Mouse (Mus musculus) forebrain, embryonic 13.5 days (tissue): Measurements from ENCODE around the gene Tapbp. TPM values are rescaled to one million over a fixed set of nuclear protein-coding genes. Genes with fewer than 3 reads are reported as not detected.

Experiments
- ATAC-seq: fragments of 200-750 bp; cut with Nextera tagmentation; 2 replicates; pipeline ENCODE4 v1.8.0; 2017
- H3K27ac ChIP-seq: fragments of 300-500 bp; sonication (generic); 2 replicates; pipeline ENCODE4 v1.5.1; 2015; ENCODE audit warnings: inconsistent platforms, mild to moderate bottlenecking, moderate library complexity
- H3K27me3 ChIP-seq: fragments of 300-500 bp; sonication (generic); 2 replicates; pipeline ENCODE4 v1.6.1; 2015; ENCODE audit warnings: mild to moderate bottlenecking, inconsistent platforms
- H3K36me3 ChIP-seq: fragments of 300-500 bp; sonication (generic); 2 replicates; pipeline ENCODE4 v1.6.1; 2015; ENCODE audit warnings: mild to moderate bottlenecking, inconsistent platforms; ENCODE audit not compliant: poor library complexity, severe bottlenecking
- H3K4me1 ChIP-seq: fragments of 300-500 bp; sonication (generic); 2 replicates; pipeline ENCODE4 v1.6.1; 2015; ENCODE audit warnings: inconsistent platforms
- H3K4me2 ChIP-seq: fragments of 300-500 bp; sonication (generic); 2 replicates; pipeline ENCODE4 v1.6.1; 2015; ENCODE audit warnings: inconsistent platforms, mild to moderate bottlenecking, moderate library complexity
- H3K4me3 ChIP-seq: fragments of 300-500 bp; sonication (generic); 2 replicates; pipeline ENCODE4 v1.5.1; 2015; ENCODE audit warnings: mild to moderate bottlenecking, inconsistent platforms
- H3K9ac ChIP-seq: fragments of 300-500 bp; sonication (generic); 2 replicates; pipeline ENCODE4 v1.6.1; 2015; ENCODE audit warnings: mild to moderate bottlenecking, inconsistent platforms
- H3K9me3 ChIP-seq: fragments of 300-500 bp; sonication (generic); replicated peaks from 2 replicates; pipeline ENCODE4 v1.6.1; 2016; ENCODE audit warnings: inconsistent platforms
- WGBS: fragments of 180-500 bp; shearing (Covaris S2); methylation state at CpG from one replicate; pipeline ENCODE4 v1.1.7; 2015; 5-methylcytosine and 5-hydroxymethylcytosine counted together
- polyA plus RNA-seq: library from polyadenylated mRNA; unstranded; fragments of >200 nt; fragmentation: Nextera tagmentation; extraction: Ambion mirVana; gene quantifications from 2 replicates; pipeline ENCODE4 v1.2.1, GENCODE M21; 2015

Gene Tapbp
- polyA plus RNA-seq, 1 experiment from 2014 or later: 12.3 TPM

DNA sequence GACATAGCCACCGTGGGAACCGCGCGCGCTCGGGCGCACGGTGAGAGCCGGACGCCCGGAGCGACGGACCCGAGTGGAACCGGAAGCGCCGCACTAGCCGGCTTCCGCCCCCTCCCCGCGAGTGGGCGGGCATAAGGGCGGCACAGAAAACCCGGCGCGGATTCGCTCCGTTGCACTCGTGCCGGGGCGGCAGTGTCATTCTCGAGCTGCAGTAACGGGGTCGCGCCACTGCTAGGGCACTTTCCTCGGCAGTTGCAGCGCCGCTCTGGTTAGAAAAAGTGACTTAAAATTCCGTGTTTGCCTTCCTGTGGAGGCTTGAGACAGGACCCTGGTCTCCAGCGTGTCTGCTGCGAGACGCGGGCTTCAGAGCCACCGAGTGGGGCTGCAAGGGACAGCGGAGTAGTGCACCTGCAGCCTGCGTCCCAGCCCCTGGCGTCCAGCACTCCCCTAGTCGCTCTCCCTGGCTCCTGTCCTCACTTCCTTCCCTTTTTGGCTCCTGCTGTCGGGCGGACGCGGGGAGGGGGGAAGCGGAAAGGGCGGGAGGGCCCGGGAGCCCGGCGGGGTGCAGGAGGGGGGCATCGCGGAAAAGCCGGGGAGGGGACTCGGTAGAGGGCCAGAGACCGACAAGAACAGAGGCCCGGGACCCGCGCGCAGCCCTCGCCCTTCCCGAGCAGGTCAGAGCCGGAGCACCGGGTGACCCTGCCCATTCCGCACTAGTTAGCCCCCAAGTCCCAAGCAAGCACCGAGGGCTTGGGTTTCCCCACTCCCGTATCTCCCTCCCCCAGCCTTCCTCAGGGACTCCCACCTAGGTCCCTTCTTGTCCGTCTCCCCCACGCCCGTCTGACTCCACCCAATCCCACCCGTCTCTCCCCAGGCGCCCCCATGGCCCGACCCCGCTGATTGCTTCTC is 13.9 kb downstream of the Tapbp start, which contains the start of gene Rgl2:
Gene Rgl2, plus strand, starts transcription at position 173 of the 909 bp plus-strand sequence.
- under 1% methylated on average over 73 of the region's 80 CpGs for WGBS

DNA sequence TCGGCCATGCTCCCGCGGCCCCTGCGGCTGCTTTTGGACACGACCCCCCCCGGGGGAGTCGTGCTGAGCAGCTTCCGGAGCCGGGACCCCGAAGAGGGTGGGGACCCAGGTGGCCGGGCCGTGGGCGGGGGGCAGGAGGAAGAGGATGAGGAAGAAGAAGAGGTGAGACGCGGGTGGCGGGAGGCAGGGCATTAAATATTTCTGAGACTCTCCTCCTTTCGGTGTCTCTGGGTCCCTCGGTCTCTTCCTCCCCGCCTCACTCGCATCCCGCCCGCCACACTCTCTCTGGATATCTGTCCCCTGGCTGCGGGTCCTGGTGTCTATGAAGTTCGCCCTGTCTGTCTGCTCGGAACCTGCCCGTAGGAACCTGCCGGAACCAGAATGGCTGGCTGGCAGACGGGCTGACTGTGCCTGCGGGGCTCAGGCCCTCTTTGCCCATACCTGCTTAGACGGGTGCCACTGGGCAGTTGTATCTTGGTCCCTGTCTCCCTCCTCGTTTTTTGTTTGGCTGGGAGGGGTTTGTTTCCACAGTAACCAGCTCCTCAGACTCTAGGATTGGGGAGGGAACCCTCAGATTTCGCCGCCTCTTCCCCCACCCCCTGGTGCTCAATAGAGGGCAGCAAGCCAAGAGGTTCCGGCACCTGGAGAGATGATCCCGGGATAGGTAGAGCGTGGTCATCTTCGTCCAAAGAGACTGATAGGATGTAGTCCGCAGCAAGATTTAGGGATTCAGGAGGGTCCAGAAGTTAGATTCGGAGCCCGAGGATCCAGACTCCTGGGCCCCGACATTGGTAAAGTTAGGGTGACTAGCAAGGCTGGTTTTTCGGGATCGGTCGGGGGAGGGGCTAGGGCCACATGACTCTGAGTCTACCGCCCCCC is 14.8 kb downstream of the Tapbp start:
- H3K36me3 ChIP-seq: peaks cover 49% of the 10 kb centered on the region

More for the DNA sequence above, 13.9 kb downstream of the Tapbp start, which contains the start of gene Rgl2:
- Histone ChIP-seq H3K4me2 (peak within 1 kb of the TSS; percentile 99), H3K4me1 (peaks cover 29% of the 10 kb centered on the region), H3K4me3 (peak within 1 kb of the TSS; percentile 87), H3K36me3 (peaks cover 40% of the 10 kb centered on the region), H3K27ac (peak within 1 kb of the TSS; percentile 95), H3K9ac (peak within 1 kb of the TSS; percentile 94), H3K9me3 (no peaks in the 10 kb centered on the region), H3K27me3 (0 out of 2 replicates have a peak, but pooled peaks cover 2% of the 10 kb centered on the region)
- ATAC-seq: peak; percentile 91

DNA sequence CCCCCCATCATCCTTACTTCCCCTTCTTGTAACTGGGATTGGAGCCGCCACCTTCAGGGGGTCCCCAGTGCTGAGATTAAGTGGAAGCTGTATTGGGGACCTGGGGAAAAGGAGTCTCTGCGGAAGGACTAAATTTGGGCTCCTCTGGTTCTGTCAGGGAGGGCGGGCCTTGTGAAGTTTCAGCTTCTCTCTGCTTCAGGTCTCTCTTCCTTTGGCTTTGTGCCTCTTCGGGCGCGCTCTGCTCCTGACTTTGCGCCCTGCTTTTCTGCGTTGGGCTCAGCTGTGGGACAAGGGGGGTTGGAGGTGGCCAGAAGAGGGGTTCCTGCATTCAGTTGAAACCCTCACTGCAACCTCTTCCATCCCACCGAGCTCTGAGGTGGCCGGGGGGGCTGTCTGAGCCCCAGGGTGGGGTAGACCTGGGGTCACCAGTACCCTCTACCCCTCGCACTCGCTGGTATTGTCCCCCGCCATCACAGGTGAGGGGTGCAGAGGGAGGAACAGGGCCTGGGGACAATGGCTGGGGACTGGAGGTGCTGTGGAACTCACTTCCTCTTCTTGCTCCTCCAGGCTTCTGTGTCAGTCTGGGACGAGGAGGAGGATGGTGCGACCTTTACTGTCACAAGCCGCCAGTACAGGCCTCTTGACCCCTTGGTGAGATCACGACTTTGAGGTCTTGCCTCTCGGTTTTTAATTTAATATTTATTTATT is 15.6 kb downstream of the Tapbp start:
- Histone ChIP-seq H3K36me3 (peaks cover 51% of the 10 kb centered on the region), H3K9ac (peak overlapping the region; percentile 94), H3K27ac (no peak overlapping the region), H3K4me1 (peaks cover 29% of the 10 kb centered on the region), H3K9me3 (no peaks in the 10 kb centered on the region), H3K4me2 (peak overlapping the region; percentile 99), H3K27me3 (0 out of 2 replicates have a peak, but pooled peaks cover 2% of the 10 kb centered on the region), H3K4me3 (peak overlapping the region; percentile 87)
- no peak for ATAC-seq
- 36% methylated on average over 15 of the region's 18 CpGs for WGBS

More for the DNA sequence above, 14.8 kb downstream of the Tapbp start:
- 0 out of 2 replicates have a peak, but pooled peaks cover 2% of the 10 kb centered on the region for H3K27me3 ChIP-seq
- under 1% methylated on average over 30 of the region's 45 CpGs for WGBS
- H3K9me3 ChIP-seq: no peaks in the 10 kb centered on the region
- peaks cover 29% of the 10 kb centered on the region for H3K4me1 ChIP-seq
- H3K4me2 ChIP-seq: peak overlapping the region; percentile 99
- no peak for ATAC-seq
- peak overlapping the region; percentile 95 for H3K27ac ChIP-seq
- H3K9ac ChIP-seq: peak overlapping the region; percentile 94
- H3K4me3 ChIP-seq: peak overlapping the region; percentile 87

DNA sequence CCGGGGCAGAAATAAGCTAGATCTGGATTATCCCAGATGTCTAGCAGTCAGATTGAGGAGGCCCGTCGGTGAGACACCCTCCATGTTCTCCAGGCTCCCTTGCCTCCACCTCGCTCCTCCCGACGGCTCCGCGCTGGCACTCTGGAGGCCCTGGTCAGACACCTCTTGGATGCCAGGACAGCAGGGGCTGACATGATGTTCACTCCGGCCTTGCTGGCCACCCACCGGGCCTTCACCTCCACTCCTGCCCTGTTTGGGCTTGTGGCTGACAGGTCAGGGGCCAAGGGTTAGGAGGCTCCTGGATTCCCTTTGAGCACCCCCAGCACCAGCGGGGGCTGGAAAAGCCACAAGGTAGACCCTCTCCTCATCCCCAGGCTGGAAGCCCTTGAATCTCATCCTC is 16.2 kb downstream of the Tapbp start:
- H3K9ac ChIP-seq: no peak overlapping the region
- peaks cover 29% of the 10 kb centered on the region for H3K4me1 ChIP-seq
- H3K4me2 ChIP-seq: no peak overlapping the region
- no peak for ATAC-seq
- H3K36me3 ChIP-seq: peaks cover 54% of the 10 kb centered on the region
- 91% methylated on average over 11 of the region's 11 CpGs for WGBS
- H3K9me3 ChIP-seq: no peaks in the 10 kb centered on the region
- no peak overlapping the region for H3K4me3 ChIP-seq
- no peak overlapping the region for H3K27ac ChIP-seq
- 0 out of 2 replicates have a peak, but pooled peaks cover 2% of the 10 kb centered on the region for H3K27me3 ChIP-seq

DNA sequence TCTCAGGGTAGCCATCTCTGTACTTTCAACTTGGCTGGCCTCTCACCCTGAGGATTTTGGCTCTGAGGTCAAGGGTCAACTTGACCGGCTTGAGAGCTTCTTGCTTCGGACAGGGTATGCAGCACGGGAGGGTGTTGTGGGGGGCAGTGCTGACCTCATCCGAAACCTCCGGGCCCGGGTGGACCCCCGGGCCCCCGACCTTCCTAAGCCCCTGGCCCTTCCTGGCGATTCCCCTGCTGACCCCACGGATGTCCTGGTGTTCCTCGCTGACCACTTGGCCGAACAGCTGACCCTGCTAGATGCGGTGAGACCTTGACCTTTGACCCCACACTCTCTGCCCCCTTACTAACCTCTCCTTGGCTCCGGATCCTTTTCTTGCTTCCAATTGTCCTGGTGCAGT is 16.7 kb downstream of the Tapbp start:
- no peak overlapping the region for H3K4me3 ChIP-seq
- peaks cover 29% of the 10 kb centered on the region for H3K4me1 ChIP-seq
- no peak overlapping the region for H3K4me2 ChIP-seq
- H3K27me3 ChIP-seq: 0 out of 2 replicates have a peak, but pooled peaks cover 2% of the 10 kb centered on the region
- ATAC-seq: no peak
- H3K9me3 ChIP-seq: no peaks in the 10 kb centered on the region
- peaks cover 59% of the 10 kb centered on the region for H3K36me3 ChIP-seq
- 88% methylated on average over 14 of the region's 14 CpGs for WGBS
- no peak overlapping the region for H3K27ac ChIP-seq
- H3K9ac ChIP-seq: no peak overlapping the region

GRCm38 (mm10) chr17:33932970-33933369 is 17.3 kb downstream of the Tapbp start:
- H3K4me2 ChIP-seq: no peak overlapping the region
- ATAC-seq: no peak
- H3K36me3 ChIP-seq: peaks cover 58% of the 10 kb centered on the region
- H3K4me3 ChIP-seq: no peak overlapping the region
- no peak overlapping the region for H3K9ac ChIP-seq
- WGBS: 96% methylated on average over 15 of the region's 15 CpGs
- no peak overlapping the region for H3K27ac ChIP-seq
- H3K27me3 ChIP-seq: 0 out of 2 replicates have a peak, but pooled peaks cover 2% of the 10 kb centered on the region
- peaks cover 24% of the 10 kb centered on the region for H3K4me1 ChIP-seq
- H3K9me3 ChIP-seq: no peaks in the 10 kb centered on the region

- Histone ChIP-seq H3K36me3 (peaks cover 68% of the 10 kb centered on the region), H3K9ac (peak overlapping the region; percentile 13; the same call in 1 of the 2 replicates), H3K27ac (no peak overlapping the region), H3K9me3 (no peaks in the 10 kb centered on the region), H3K4me3 (0 out of 2 replicates have a peak overlapping the region, but pooled peaks have one; percentile 1), H3K27me3 (0 out of 2 replicates have a peak, but pooled peaks cover 2% of the 10 kb centered on the region), H3K4me1 (peaks cover 21% of the 10 kb centered on the region), H3K4me2 (no peak overlapping the region)
- no peak for ATAC-seq
- 91% methylated on average over 21 of the region's 21 CpGs for WGBS
These were observed 19.8 kb downstream of the Tapbp start for GRCm38 (mm10) chr17:33935422-33936055.

GRCm38 (mm10) chr17:33936993-33937392 is 21.3 kb downstream of the Tapbp start:
- H3K4me1 ChIP-seq: peaks cover 22% of the 10 kb centered on the region
- H3K4me2 ChIP-seq: no peak overlapping the region
- peaks cover 66% of the 10 kb centered on the region for H3K36me3 ChIP-seq
- WGBS: 85% methylated on average over 15 of the region's 15 CpGs
- H3K9me3 ChIP-seq: no peaks in the 10 kb centered on the region
- ATAC-seq: no peak
- no peaks in the 10 kb centered on the region for H3K27me3 ChIP-seq
- no peak overlapping the region for H3K9ac ChIP-seq
- no peak overlapping the region for H3K4me3 ChIP-seq
- H3K27ac ChIP-seq: no peak overlapping the region

- ATAC-seq: no peak
- no peak overlapping the region for H3K9ac ChIP-seq
- no peaks in the 10 kb centered on the region for H3K27me3 ChIP-seq
- H3K27ac ChIP-seq: no peak overlapping the region
- WGBS: 86% methylated on average over 11 of the region's 11 CpGs
- H3K36me3 ChIP-seq: peaks cover 59% of the 10 kb centered on the region
- peak overlapping the region; percentile 97 for H3K4me2 ChIP-seq
- H3K4me1 ChIP-seq: peaks cover 24% of the 10 kb centered on the region
- no peaks in the 10 kb centered on the region for H3K9me3 ChIP-seq
- H3K4me3 ChIP-seq: peak overlapping the region; percentile 77
These were observed 23.1 kb downstream of the Tapbp start for GRCm38 (mm10) chr17:33938783-33939182.

GRCm38 (mm10) chr17:33940206-33940805 is 24.6 kb downstream of the Tapbp start, which contains the start of the genes Pfdn6 and Wdr46:
Gene Pfdn6, minus strand, starts transcription at chr17:33940343.
Gene Wdr46, plus strand, starts transcription at chr17:33940660.
- Histone ChIP-seq H3K4me3 (peak within 1 kb of the TSS; percentile 77), H3K4me1 (peaks cover 24% of the 10 kb centered on the region), H3K27ac (no peak within 1 kb of the TSS), H3K9me3 (no peaks in the 10 kb centered on the region), H3K27me3 (no peaks in the 10 kb centered on the region), H3K4me2 (peak within 1 kb of the TSS; percentile 97), H3K36me3 (peaks cover 60% of the 10 kb centered on the region), H3K9ac (peak within 1 kb of the TSS; percentile 81)
- WGBS: under 1% methylated on average over 36 of the region's 36 CpGs
- ATAC-seq: peak; percentile 93
